Mouse (Mus musculus) hindbrain, embryonic 16.5 days (tissue): ENCODE measurements at regions not wholly inside any gene's neighbourhood (a gene's known extent, or its start where the extent isn't known, plus 50 kb on each side); places are given as distances from the start of the nearest gene placed in this dataset.
"Not testable (repeated sequence)": the region's sequence is repeated elsewhere in the genome, so short reads cannot be mapped to it uniquely, and the experiment has no call there.

Experiments used
- ATAC-seq: fragments of 200-750 bp; cut with Nextera tagmentation; 2 replicates; pipeline ENCODE4 v1.8.0; 2017; ENCODE audit warnings: moderate TSS enrichment, moderate library complexity
- H3K27ac ChIP-seq: fragments of 300-500 bp; sonication (generic); 2 replicates; pipeline ENCODE4 v1.5.1; 2014; ENCODE audit warnings: low read depth, mild to moderate bottlenecking, control low read depth, low read length, moderate library complexity
- H3K27me3 ChIP-seq: fragments of 300-500 bp; sonication (generic); replicated peaks from 2 replicates; pipeline ENCODE4 v1.6.1; 2014; ENCODE audit warnings: low read length; ENCODE audit not compliant: control insufficient read depth, insufficient read depth
- H3K36me3 ChIP-seq: fragments of 300-500 bp; sonication (generic); 2 replicates; pipeline ENCODE4 v1.6.1; 2014; ENCODE audit warnings: mild to moderate bottlenecking, low read length, moderate library complexity, mixed read lengths; ENCODE audit not compliant: control insufficient read depth, insufficient read depth
- H3K4me1 ChIP-seq: fragments of 300-500 bp; sonication (generic); 2 replicates; pipeline ENCODE4 v1.6.1; 2014; ENCODE audit warnings: low read depth, low read length; ENCODE audit not compliant: control insufficient read depth, insufficient read depth
- H3K4me2 ChIP-seq: fragments of 300-500 bp; sonication (generic); 2 replicates; pipeline ENCODE4 v1.6.1; 2014; ENCODE audit warnings: mild to moderate bottlenecking, low read length, control low read depth, moderate library complexity
- H3K4me3 ChIP-seq: fragments of 300-500 bp; sonication (generic); 2 replicates; pipeline ENCODE4 v1.5.1; 2014; ENCODE audit warnings: mild to moderate bottlenecking, low read length, control low read depth, moderate library complexity
- H3K9ac ChIP-seq: fragments of 300-500 bp; sonication (generic); 2 replicates; pipeline ENCODE4 v1.6.1; 2014; ENCODE audit warnings: low read depth, mild to moderate bottlenecking, control low read depth, low read length, moderate library complexity
- H3K9me3 ChIP-seq: fragments of 300-500 bp; sonication (generic); 2 replicates; pipeline ENCODE4 v1.6.1; 2014; ENCODE audit warnings: mild to moderate bottlenecking, low read length, moderate library complexity; ENCODE audit not compliant: control insufficient read depth
- WGBS: fragments of 180-500 bp; shearing (Covaris S2); extraction: QIAGEN DNeasy Blood & Tissue Kit; methylation state at CpG from one replicate; pipeline ENCODE4 v1.1.7; 2014; 5-methylcytosine and 5-hydroxymethylcytosine counted together

DNA sequence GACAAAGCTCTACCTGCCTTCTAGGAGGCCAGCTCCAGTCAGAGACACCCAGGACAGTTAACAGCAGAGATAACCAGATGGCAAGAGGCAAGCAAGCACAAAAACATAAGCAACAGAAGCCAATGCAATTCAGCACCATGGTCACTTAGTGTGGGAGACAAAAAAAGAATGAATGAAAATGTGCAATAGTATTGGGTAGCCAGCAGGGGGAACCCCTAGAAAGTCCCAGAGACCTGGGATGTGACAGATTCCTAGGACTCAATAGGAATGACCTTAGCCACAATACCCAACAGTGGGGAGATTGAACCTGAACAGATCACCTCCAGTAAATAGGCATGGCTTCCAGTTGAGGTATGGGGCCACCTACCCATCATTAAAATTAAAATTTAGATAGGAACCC, 409.0 kb upstream of the St6gal2 start:
- Histone ChIP-seq H3K4me1 (no peaks in the 10 kb centered on the region), H3K9ac (no peak overlapping the region), H3K27ac (no peak overlapping the region), H3K9me3 (no peaks in the 10 kb centered on the region), H3K4me3 (no peak overlapping the region), H3K4me2 (no peak overlapping the region), H3K27me3 (no peaks in the 10 kb centered on the region), H3K36me3 (no peaks in the 10 kb centered on the region)
- no peak for ATAC-seq

- H3K9ac ChIP-seq, H3K4me2 ChIP-seq, H3K36me3 ChIP-seq, H3K4me3 ChIP-seq, H3K27ac ChIP-seq, H3K27me3 ChIP-seq, ATAC-seq, H3K9me3 ChIP-seq, H3K4me1 ChIP-seq: not testable (repeated sequence)
- 81% methylated on average over 1 of the region's 1 CpGs for WGBS
Measured at GRCm38 (mm10) chr17:55040216-55040615, 405.0 kb upstream of the St6gal2 start.

DNA sequence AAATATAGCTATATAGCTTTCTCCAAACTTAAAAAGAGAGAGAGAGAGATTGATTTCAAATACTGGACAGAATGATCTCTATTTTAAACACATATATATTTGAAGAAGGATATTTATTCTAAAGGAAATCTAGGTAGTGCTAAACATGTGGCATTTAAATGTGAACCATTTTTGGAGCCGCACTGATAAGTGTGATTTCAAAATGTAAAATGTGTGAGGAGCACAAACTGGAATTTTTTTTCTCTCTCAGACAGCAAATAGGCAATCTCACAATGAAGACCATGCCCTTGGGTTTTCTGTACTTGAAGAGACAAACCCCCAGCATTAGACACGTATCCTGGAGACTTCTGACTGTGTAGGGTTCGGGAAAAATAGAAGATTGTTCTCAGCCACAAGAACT, 376.8 kb upstream of the St6gal2 start:
- ATAC-seq = no peak
- WGBS = 87% methylated on average over 3 of the region's 3 CpGs
- Histone ChIP-seq H3K4me3 (no peak overlapping the region), H3K4me1 (no peaks in the 10 kb centered on the region), H3K27me3 (no peaks in the 10 kb centered on the region), H3K9ac (no peak overlapping the region), H3K27ac (no peak overlapping the region), H3K9me3 (no peaks in the 10 kb centered on the region), H3K36me3 (no peaks in the 10 kb centered on the region), H3K4me2 (no peak overlapping the region)

DNA sequence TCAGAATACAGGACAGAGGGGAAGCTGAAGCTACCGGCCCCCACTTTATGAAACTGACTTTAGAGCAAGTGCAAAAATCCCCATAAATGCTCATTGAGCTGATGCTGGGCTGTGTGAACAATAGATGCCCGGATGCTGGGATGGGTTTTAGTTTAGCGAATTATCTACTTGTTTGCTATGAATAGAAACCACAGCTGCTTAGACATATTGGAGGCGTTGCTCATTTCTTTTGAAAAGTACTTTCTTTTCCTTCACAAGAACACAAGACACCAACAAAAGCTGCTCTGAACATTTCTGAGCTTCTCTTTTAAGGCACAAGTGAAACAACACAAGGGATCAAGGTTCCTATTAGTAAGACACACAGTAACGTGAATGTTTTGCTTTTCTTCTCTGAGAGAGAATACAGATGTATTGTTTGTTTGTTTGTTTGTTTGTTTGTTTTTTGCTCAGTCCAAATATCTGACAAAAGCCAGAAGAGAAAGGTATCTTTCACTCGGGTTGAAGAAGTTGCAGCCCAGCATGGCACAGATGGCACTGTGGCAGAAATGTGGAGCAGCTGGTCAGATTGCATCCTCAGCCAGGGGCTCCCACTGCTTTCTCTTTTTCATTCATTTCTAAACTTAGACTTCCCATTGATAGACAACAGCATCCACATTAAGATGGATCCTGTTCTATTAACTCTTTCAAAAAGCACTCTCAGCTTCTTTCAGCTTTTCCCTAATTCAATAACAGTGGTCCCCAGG, 361.7 kb upstream of the St6gal2 start:
- Histone ChIP-seq H3K4me2 (no peak overlapping the region), H3K27me3 (no peaks in the 10 kb centered on the region), H3K4me1 (no peaks in the 10 kb centered on the region), H3K9ac (no peak overlapping the region), H3K36me3 (no peaks in the 10 kb centered on the region), H3K9me3 (no peaks in the 10 kb centered on the region), H3K27ac (no peak overlapping the region), H3K4me3 (no peak overlapping the region)
- WGBS = 66% methylated on average over 6 of the region's 6 CpGs
- ATAC-seq = peak; percentile 67; the same call in 1 of the 2 replicates

GRCm38 (mm10) chr17:55090661-55091252, 354.4 kb upstream of the St6gal2 start:
- no peaks in the 10 kb centered on the region for H3K9me3 ChIP-seq
- no peak for ATAC-seq
- WGBS = 59% methylated on average over 2 of the region's 2 CpGs
- no peaks in the 10 kb centered on the region for H3K27me3 ChIP-seq
- no peaks in the 10 kb centered on the region for H3K4me1 ChIP-seq
- no peaks in the 10 kb centered on the region for H3K36me3 ChIP-seq
- H3K4me2 ChIP-seq = no peak overlapping the region
- H3K9ac ChIP-seq = no peak overlapping the region
- H3K27ac ChIP-seq = no peak overlapping the region
- no peak overlapping the region for H3K4me3 ChIP-seq

- Histone ChIP-seq H3K27me3 (no peaks in the 10 kb centered on the region), H3K9ac (no peak overlapping the region), H3K27ac (no peak overlapping the region), H3K9me3 (no peaks in the 10 kb centered on the region), H3K4me2 (no peak overlapping the region), H3K4me1 (no peaks in the 10 kb centered on the region), H3K4me3 (no peak overlapping the region), H3K36me3 (no peaks in the 10 kb centered on the region)
- 81% methylated on average over 2 of the region's 2 CpGs for WGBS
- ATAC-seq = peak; percentile 58; the same call in 1 of the 2 replicates
Measured at GRCm38 (mm10) chr17:55103470-55103869, 341.7 kb upstream of the St6gal2 start.

- 75% methylated on average over 1 of the region's 1 CpGs for WGBS
- Histone ChIP-seq H3K4me3 (no peak overlapping the region), H3K9me3 (no peaks in the 10 kb centered on the region), H3K9ac (no peak overlapping the region), H3K27me3 (no peaks in the 10 kb centered on the region), H3K36me3 (no peaks in the 10 kb centered on the region), H3K4me1 (no peaks in the 10 kb centered on the region), H3K4me2 (no peak overlapping the region), H3K27ac (no peak overlapping the region)
- no peak for ATAC-seq
Measured at GRCm38 (mm10) chr17:55124846-55125245, 320.3 kb upstream of the St6gal2 start.

DNA sequence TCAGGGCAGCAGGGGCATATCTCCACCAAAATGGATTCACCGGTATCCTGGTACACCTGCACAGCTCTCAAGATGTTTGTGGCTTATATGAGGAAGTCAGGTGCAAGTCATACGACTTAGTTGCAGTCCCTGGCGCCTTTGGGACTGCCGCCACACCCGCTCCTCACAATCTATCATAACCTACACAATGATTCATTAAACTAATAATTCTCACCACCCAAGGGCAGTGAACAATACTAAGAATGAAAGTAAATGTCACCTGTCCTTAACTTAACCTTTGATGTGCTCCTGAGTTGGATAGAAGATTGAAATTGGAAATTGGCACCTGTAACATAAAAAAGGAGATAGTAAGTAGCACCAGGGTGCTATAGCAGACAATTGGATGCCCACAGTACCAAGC, 315.1 kb upstream of the St6gal2 start:
- H3K4me3 ChIP-seq, H3K4me1 ChIP-seq, H3K36me3 ChIP-seq, H3K9me3 ChIP-seq, H3K4me2 ChIP-seq, H3K27ac ChIP-seq, ATAC-seq, H3K27me3 ChIP-seq, H3K9ac ChIP-seq: not testable (repeated sequence)
- WGBS = 86% methylated on average over 5 of the region's 5 CpGs
